In genomic region chr19:59404766-59405165, GRCm38 (mm10) we compare ENCODE assay signal across 30 mouse cellular contexts. TPM values are rescaled to one million over a fixed set of nuclear protein-coding genes. Genes with fewer than 3 reads are reported as not detected.
"Had no signal": no experiment of that assay in that cellular context is flagged by ENCODE, and none has a peak within 500 bp of the region (broad histone marks: within the 10 kb centered on the region; RNA-seq: fewer than 3 reads in every experiment).

No protein-coding gene starts in this region.

- DNase-seq: gastrocnemius, adult 2 months; gastrocnemius, postnatal 10 days; gastrocnemius, postnatal 25 days; heart, adult 18-20 months; heart, postnatal 10 days; heart, postnatal 4 days; kidney, adult 18-20 months; kidney, adult 8-10 months; kidney, postnatal 10 days; kidney, postnatal 36 days; layer of hippocampus, postnatal 36 days; left cerebral cortex, postnatal 4 days; liver, embryonic 13.5 days had no signal

- H3K4me3 ChIP-seq: gastrocnemius, adult 2 months; heart, embryonic 10.5 days; heart, embryonic 12.5 days; hindbrain, embryonic 10.5 days; hindbrain, embryonic 12.5 days; intestine, embryonic 15.5 days; limb, embryonic 13.5 days; limb, embryonic 15.5 days; liver, embryonic 13.5 days had no signal

- H3K4me1 ChIP-seq: heart, embryonic 12.5 days; hindbrain, embryonic 12.5 days had no signal

- ATAC-seq: hindbrain, embryonic 16.5 days; inflammation-experienced regulatory T-cells, adult 6 months; intestine, embryonic 15.5 days; intestine, postnatal 0 days had no signal

- H3K36me3 ChIP-seq: heart, embryonic 10.5 days; heart, embryonic 12.5 days; hindbrain, embryonic 10.5 days; hindbrain, embryonic 12.5 days; intestine, embryonic 15.5 days; limb, embryonic 13.5 days; limb, embryonic 15.5 days; liver, embryonic 13.5 days had no signal

- H3K9me3 ChIP-seq: heart, embryonic 10.5 days; heart, embryonic 12.5 days; hindbrain, embryonic 10.5 days; hindbrain, embryonic 12.5 days; intestine, embryonic 15.5 days; limb, embryonic 13.5 days; limb, embryonic 15.5 days; liver, embryonic 13.5 days had no signal

RNA-seq across cellular contexts. Expression of gene Emx2, which starts 53.4 kb away (rescaled TPM):
- total RNA-seq: granulocyte monocyte progenitor cell, adult 5-6 weeks; heart, adult 8-10 months; heart, postnatal 10 days; heart, postnatal 25 days; heart, postnatal 4 days had no signal
- polyA plus RNA-seq: heart, embryonic 12.5 days; heart, embryonic 14.5 days; heart, embryonic 16.5 days; hindbrain, embryonic 14.5 days; hindbrain, embryonic 16.5 days; inflammation-experienced regulatory T-cells, adult 6 months; intestine, postnatal 0 days; large intestine, adult 2 months; liver, embryonic 13.5 days had no signal
